Mouse (Mus musculus) spleen, adult 2 months (tissue): ENCODE results near the gene Slc25a22.

ENCODE experiments used
- CTCF ChIP-seq: fragments of 200-500 bp; IDR thresholded peaks from 2 replicates; pipeline ENCODE4 v1.5.1; 2011; ENCODE audit warnings: mild to moderate bottlenecking, inconsistent platforms; ENCODE audit not compliant: insufficient read depth, insufficient read length, insufficient replicate concordance; ENCODE audit errors: extremely low read depth
- POLR2A ChIP-seq: fragments of 200-500 bp; IDR thresholded peaks from 2 replicates; pipeline ENCODE4 v1.6.1; 2011; ENCODE audit warnings: low read depth, low read length, inconsistent platforms

GRCm38 (mm10) chr7:141458661-141459060 lies 21.0 kb upstream of the Slc25a22 start:
- TF ChIP-seq POLR2A: no peak
- TF ChIP-seq CTCF: no peak
